Mouse (Mus musculus) heart, postnatal 25 days (tissue): Measurements from ENCODE around the gene Pklr. TPM values are rescaled to one million over a fixed set of nuclear protein-coding genes. Genes with fewer than 3 reads are reported as not detected.

Experiments used
- DNase-seq: peaks from one replicate; pipeline ENCODE4 v3.0.0; 2022; ENCODE audit warnings: low spot score
- intact Hi-C: fragments of 180-260 bp; cut with DNase I; formaldehyde crosslinking; loops from one replicate; pipeline ENCODE4 v1.15.1; 2025
- total RNA-seq, 2 experiments: library from RNA; stranded (reverse); gene quantifications; 2 replicates each; pipeline ENCODE4 v1.2.3; 2021

Gene Pklr
- total RNA-seq, 2 experiments from 2014 or later: not detected

DNA sequence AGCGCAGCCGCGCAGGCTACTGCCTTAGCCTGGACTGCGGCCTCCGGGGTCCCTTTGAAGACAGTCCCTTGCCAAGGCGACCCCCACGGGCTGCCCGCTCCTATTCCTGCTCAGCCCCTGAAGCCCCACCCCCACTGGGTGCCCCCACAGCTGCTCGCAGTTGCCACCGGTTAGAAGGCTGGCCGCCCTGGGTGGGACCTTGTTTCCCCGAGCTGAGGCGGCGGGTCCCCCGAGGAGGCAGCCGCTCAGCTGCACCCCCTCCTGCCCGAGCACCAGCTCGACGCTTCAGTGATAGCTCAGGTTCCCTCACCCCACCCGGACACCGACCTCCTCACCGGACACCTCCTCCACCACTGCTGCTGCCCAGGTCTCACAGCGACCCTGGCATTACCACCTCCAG, 51.3 kb downstream of the Pklr start:
- intact Hi-C loops: no loop called here
- no peak for DNase-seq

DNA sequence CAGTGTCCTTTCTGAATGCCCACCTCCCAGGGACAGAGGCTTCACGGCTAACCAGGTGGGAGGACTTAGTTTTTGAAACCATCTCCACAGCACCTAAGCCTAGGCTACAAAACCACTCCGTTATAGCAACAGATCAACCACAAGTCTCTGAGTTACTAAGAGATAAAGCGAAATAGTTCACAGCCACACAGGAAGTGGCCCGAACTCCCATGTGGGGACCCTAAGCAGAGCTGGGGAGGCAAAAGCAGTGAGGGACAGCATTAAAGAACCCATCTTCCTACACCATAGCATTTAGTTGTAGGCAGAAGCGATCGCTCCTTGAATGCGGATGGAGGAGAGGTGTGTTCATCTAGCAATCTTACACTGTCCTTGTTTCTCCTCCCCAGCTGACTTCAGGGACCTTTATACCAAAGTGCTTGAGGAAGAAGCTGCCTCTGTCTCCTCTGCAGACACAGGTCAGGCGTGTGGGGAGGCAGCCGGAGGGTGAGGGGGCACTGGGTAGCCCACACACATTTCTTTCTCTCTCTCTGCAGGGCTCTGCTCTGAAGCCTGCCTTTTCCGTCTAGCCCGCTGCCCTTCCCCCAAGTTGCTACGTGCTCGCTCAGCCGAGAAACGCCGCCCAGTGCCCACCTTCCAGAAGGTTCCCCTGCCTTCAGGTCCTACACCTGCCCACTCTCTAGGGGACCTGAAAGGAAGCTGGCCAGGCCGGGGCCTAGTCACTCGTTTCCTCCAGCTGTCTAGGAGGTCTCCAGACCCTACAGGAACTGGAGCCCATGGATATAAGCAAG, 51.9 kb downstream of the Pklr start:
- intact Hi-C loops: no loop called here
- DNase-seq: no peak

DNA sequence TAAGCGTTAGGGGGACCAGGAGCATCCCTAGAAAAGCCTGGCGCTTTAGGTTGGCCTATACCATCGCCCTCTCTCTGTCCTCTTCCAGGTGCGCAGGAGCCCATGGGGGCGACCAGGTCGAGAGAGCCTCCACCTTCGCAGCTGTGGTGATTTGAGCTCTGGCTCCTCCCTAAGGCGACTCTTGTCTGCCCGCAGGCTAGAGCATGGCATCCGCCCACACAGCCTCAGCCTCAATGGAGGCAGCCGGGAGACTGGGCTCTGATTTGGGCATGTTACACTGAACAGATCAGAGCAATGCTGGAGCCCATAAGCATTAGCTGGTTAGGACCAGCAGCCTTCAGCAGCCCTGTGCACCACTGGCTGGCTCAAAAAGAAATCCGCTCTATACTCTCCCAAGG, 52.5 kb downstream of the Pklr start:
- intact Hi-C loops: no loop called here
- no peak for DNase-seq

DNA sequence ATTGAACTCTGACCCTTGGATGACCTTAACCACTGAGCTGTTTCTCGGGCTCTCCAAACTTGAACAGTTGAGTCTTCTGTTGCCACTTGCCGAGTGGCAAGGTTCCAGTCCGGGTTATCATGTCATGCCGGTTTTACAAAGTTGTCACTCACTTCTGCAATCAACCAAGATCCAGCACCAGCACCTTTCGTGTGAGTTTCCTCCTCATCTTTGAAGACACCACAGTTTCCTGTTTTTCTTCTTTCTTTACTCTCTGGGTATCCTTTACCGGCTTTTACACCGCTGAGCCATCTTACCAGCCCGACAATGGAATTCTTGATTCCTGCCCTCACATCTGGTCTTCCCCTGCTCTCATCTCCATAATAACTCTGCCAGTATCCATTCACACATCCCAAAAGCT, 54.5 kb downstream of the Pklr start:
- intact Hi-C loops: no loop called here

DNA sequence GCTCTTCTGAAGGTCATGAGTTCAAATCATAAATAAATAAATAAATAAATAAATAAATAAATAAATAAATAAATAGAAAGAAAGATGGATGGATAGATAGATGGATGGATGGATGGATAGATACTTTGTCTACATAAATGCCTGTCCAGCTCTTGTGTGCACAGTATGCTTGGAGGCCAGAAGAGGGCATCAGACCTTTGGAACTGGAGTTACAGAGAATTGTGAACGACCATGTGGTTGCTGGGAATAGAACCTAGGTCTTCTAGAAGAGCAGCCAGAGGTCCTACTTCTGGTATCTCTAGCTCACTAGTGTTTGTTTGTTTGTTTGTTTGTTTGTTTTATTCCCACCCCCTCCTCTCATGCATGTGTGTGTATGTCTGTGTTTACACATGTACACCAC, 57.4 kb downstream of the Pklr start:
- intact Hi-C loops: no loop called here

More for the DNA sequence above, 54.5 kb downstream of the Pklr start:
- no peak for DNase-seq

DNA sequence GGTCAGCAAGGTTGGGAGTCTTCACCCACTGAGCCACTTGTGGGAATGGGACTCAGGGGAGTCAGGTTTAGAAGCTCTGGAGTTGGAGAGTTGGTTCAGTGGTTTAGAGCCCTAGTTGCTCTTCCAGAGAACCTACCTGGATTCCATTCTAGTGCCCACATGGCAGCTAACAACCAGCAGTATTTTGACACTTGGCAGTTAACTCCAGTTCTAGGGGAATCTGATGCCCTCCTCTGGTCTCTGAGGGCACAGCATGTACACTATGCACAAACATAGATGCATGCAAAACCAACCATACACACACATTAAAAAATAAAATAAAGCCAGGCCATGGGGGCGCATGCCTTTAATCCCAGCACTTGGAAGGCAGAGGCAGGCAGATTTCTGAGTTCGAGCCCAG, 57.9 kb downstream of the Pklr start:
- intact Hi-C loops: no loop called here
- DNase-seq: no peak

More for the DNA sequence above, 57.4 kb downstream of the Pklr start:
- DNase-seq: no peak

Other genes starting within 250 kb of the Pklr start
- gene Msto1, start 222.1 kb upstream of the Pklr start, total RNA-seq: 10 to 100 TPM; 14.3 to 14.7 TPM
- gene Ash1l, start 185.5 kb upstream of the Pklr start, total RNA-seq: 10 to 100 TPM; 32.0 to 37.0 TPM
- 100 to 1,000 TPM; 138 to 145 TPM for gene Dap3, start 185.0 kb upstream of the Pklr start, total RNA-seq
- 10 to 100 TPM; 20.0 to 22.5 TPM for gene Rusc1, start 42.8 kb upstream of the Pklr start, total RNA-seq
- not detected for gene Gm43738, start 35.0 kb upstream of the Pklr start, total RNA-seq
- gene Fdps, start 34.2 kb upstream of the Pklr start, total RNA-seq: 10 to 100 TPM; 20.7 to 22.3 TPM
- gene Hcn3, start 24.1 kb downstream of the Pklr start, total RNA-seq: under 1 TPM; 0.16 to 0.61 TPM
- gene Clk2, start 28.7 kb downstream of the Pklr start, total RNA-seq: 10 to 100 TPM; 18.1 to 18.7 TPM
- 10 to 100 TPM; 48.9 to 50.2 TPM for gene Scamp3, start 41.3 kb downstream of the Pklr start, total RNA-seq
- gene Fam189b, start 47.0 kb downstream of the Pklr start, total RNA-seq: 1 to 10 TPM; 5.2 to 5.7 TPM
- gene Gba, start 66.8 kb downstream of the Pklr start, total RNA-seq: 10 to 100 TPM; 18.2 to 20.9 TPM
- gene Thbs3, start 79.0 kb downstream of the Pklr start, total RNA-seq: 1 to 10 TPM; 6.1 to 7.2 TPM
- 10 to 100 TPM; 62.3 to 62.6 TPM for gene Mtx1, start 90.9 kb downstream of the Pklr start, total RNA-seq
- gene Muc1, start 92.9 kb downstream of the Pklr start, total RNA-seq: under 1 TPM; 0.22 to 0.39 TPM
- 10 to 100 TPM; 73.5 to 87.6 TPM for gene Krtcap2, start 109.8 kb downstream of the Pklr start, total RNA-seq
- gene Trim46, start 110.2 kb downstream of the Pklr start, total RNA-seq: under 1 TPM; 0.47 to 0.59 TPM
- 10 to 100 TPM; 51.7 to 53.9 TPM for gene Dpm3, start 123.2 kb downstream of the Pklr start, total RNA-seq
- 10 to 100 TPM; 21.0 TPM for gene Slc50a1, start 134.4 kb downstream of the Pklr start, total RNA-seq
- gene Efna1, start 145.0 kb downstream of the Pklr start, total RNA-seq: 10 to 100 TPM; 29.4 to 33.5 TPM
- under 1 TPM in 1 of 2 experiments, not detected in 1; 0.31 TPM for gene Efna3, start 186.8 kb downstream of the Pklr start, total RNA-seq
- gene Efna4, start 201.9 kb downstream of the Pklr start, total RNA-seq: under 1 TPM; 0.31 to 0.47 TPM
- 10 to 100 TPM; 52.7 to 68.7 TPM for gene Adam15, start 213.9 kb downstream of the Pklr start, total RNA-seq
- gene Dcst2, start 225.8 kb downstream of the Pklr start, total RNA-seq: not detected
- not detected for gene Dcst1, start 229.1 kb downstream of the Pklr start, total RNA-seq